Mouse (Mus musculus): ENCODE data around the gene Stpg1. TPM values are rescaled to one million over a fixed set of nuclear protein-coding genes. Genes with fewer than 3 reads are reported as not detected.

Gene Stpg1
- 1 to 10 TPM in 2 of 4 experiments, under 1 TPM in 2; 0.84 to 1.8 (median 1.1) TPM for total RNA-seq (2022)

DNA sequence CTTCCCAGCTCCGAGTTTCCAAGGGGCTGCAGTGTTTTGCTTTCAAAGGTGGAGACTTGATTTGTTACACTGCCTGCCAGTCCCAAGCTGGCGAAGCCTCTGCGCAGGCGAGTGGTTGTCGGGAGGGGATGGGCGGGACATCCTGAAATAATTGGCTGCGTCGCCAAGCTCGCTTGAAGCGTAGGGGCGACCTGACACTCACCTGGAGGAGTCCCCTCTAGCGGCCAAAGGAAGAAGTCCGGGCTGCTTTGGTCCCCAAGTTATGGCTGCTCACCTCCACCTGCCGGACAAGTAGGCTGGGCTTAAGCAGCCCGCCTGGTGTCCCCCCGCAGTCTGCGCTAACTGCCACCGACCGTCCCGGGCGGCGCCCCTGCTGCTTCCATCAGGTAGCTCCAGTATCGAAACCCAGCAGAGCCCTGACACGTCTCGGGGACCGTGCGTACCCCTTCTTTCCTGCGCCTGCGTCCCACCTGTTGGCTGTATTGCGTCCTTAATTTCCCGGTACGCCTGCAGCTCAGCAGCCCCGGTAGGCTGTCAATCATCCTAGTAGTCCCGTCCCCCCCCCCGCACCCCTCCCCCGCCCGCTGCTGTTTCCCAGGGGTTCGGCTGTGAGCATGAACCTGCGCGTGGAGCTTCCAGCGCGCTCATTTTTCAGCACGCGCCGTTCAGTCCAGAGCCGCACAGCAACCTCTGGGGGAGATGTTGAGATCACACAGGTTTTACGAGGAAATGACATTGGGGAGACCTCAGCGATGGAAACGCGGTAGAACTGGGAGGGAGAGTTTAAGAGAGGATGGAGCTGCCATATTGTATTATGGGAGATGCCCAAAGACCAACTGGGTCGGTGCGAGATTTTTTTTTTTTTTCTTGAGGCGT lies at the start of gene Stpg1, which contains the start of gene Nipal3:
Gene Stpg1, plus strand, starts transcription at position 270 of the 876 bp plus-strand sequence.
Gene Nipal3, minus strand, starts transcription at position 518 of the 876 bp plus-strand sequence.
- DNase-seq: peak; percentile 88

DNA sequence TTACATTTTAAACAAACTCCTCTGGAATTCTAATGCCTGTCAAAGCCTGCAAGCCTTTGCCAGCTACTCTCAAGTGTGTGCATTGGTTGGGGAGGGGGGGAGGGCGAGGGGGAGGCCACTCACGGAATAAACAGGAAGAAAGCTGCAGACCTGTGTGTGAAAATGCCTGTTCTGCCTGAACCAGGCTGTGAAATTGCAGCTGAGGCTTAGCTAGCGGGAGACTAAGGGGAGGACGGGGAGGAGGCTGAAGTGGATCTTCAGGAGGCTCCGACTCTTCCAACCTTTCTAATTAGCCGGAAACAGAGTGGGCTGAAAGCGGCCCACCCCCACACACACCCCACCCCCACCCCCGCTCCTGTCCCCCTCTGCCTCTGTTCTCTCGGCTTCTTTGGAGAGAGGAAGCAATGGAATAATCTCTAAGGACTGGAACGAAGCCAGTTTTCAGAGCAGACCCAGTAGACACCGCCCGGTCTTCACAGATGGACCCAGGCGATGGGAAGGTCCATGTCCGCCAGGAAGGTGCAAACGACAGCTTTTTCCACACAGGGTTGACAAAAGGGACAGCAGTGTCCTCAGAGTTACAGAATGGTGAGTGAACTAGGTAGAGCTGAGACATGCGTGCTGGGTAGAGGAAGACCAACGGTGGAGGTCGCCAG lies 43.1 kb upstream of the Stpg1 start:
- DNase-seq: no peak

DNA sequence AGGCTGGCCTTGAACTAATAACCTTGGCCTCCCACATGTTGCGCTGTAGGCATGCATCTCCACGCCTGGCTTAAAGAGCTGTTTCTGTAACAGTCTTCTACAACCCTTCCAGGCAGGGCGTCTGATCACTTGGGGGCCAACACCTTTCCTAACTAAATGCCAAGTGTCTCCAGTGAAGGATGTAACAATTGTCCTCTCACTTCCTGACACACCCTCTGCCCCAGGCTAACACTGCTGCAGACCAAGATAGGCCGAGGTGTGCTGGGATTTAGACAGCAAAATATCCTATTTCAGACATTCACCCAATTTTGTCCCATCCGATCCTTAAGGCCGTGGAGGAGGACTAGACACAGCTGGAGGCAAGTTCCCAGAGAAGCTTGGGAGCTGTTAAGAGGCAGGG lies 41.4 kb upstream of the Stpg1 start:
- DNase-seq: no peak

DNA sequence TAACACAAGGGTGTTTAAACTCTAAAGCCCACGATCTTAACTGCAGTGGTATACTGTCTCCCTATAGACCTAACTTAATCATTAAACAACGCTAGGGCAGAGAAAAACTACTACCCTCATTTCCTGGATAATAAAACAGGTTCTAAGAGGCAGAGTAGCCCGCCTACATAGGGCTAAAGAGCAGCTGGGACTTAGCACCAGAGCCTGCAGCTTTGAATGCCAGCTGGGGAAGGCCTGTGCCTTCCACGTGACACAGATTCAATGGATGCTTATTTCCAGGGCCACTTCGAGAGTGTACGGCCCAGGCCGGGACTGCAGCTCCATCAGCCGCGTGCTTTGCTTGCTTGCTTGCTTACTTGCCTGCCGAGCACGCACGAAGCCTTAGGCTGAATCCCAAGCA lies 41.0 kb upstream of the Stpg1 start:
- no peak for DNase-seq

DNA sequence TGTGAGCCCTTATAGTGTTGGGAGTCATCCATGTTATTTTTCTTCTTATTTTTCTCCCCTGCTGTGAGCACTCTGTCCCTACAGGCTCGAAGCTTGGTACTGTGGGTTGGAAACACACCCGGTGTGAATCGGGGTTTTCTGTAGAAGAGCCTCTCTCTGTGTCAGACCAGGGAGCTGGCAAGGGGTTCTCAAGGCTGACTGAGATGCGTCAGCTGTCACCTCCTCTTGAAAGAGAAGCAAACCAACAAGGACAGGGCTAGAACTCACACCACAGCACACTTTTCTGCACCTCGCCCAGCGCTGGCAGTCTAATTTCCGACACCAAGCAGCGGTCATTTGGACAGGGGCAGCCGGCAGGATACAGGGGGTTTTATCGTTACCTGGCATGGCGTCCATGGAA lies 31.2 kb upstream of the Stpg1 start:
- peak; percentile 17 for DNase-seq

DNA sequence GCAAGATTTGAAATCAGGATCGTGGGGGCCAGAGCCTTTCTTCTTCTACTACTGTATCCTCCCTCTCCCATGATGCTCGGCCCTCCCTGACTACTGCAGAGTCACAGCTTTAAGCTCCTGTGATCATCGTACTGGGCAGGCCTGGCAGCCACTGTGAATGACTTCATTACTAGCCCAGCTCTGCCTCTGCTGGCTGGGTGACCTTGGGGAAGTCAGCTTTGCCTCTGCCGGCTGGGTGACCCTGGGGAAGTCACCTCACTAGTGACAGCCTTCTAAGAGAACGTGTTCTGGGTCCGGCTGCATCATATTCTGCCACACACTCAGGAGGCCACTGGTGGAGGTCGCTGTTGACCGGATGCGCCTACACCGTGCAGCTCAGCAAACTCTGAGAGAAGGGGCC lies 16.7 kb upstream of the Stpg1 start:
- no peak for DNase-seq

DNA sequence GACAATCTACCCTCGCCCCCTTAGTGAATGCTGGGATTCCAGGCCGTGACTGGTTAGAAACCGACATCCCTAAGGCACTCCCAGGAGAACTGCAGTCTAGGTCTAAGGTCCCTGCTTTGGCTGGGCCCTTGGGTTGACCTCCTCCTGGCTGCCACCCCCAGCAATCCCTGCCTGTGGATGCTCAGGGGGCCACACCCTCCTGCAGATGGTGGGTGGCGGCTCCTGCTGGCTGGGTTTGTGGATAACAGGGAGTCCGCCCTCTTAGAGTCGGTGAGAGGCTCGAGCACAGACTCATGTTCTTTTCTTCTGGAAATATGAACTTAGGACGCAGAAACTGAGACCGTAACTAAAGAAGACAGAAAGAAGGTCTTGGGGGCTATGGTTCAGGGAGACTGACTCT lies 14.2 kb upstream of the Stpg1 start:
- no peak for DNase-seq

DNA sequence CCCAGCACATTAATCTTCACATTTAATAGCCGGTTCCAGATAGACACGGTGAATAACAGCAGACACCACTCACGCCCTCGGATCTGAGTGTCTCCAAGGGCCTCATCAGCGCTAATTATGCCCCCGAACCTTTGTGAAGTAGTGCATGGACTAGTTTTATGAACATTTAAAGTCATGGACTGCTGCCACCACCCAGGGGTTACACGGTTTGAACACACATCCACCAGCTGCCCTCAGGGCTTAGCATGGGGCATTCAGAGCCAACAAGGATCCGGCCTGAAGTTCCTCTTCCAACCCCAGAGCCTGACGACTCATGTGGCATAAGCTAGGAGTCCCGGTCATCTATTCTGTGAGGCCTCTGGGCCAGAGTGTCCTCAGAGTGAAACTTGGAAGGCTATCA lies 9.5 kb upstream of the Stpg1 start:
- no peak for DNase-seq

DNA sequence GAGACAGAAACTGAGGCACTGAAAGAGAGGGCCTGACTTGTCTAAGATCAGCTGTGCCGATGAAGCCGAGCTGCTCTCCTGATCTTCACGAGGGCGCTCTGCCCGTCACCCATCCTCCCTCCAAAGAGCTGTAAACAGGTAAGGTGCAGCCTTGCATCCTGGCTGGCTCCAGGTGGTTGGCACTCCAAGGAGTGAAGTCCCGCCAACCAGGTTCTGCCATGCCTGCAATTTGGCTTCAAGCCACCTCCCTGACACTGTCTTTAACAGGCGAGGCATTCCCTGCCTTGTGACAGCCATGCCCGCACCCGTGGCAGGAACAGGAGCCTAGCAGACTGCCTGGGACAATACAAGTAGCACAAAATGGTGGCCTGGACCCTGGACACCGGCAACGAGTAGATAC lies 8.2 kb upstream of the Stpg1 start:
- DNase-seq: no peak

DNA sequence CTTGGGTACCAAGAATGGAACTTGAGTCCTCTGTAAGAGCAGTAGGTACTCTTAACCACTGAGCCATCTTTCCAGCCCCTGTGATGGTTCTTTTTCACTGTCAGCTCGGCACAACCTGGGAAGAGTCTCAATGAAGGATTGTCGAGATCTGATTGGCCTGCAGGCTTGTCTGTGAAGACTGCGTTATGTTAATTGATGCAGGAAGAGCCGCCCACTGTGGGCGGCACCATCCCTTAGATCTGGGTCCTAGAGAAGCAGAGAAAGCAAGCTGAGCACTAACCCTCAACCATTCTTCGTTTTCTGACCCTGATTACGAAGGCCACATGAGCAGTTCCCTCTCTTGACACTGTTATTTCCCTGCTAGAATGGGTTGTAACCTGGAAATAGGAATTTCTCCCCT lies 5.3 kb upstream of the Stpg1 start:
- no peak for DNase-seq

DNA sequence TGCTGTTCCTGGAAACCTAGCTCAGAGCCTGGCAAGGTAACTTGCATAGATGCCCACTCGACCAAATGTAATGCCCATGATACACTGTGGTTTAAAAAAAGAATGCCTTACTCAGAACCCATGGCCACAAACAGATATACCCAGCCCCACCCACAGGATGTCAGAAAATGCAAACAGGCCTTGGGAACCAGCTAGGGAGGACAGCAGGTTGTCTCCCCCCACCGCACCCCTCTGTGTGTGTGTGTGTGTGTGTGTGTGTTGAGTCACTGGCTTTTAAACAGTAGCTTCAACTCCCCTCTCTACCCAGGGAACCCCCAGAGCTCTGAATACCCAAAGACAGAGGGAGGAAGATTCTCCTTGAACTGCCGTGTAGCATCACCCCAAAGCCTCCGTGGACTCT lies 1.3 kb upstream of the Stpg1 start:
- DNase-seq: no peak

DNA sequence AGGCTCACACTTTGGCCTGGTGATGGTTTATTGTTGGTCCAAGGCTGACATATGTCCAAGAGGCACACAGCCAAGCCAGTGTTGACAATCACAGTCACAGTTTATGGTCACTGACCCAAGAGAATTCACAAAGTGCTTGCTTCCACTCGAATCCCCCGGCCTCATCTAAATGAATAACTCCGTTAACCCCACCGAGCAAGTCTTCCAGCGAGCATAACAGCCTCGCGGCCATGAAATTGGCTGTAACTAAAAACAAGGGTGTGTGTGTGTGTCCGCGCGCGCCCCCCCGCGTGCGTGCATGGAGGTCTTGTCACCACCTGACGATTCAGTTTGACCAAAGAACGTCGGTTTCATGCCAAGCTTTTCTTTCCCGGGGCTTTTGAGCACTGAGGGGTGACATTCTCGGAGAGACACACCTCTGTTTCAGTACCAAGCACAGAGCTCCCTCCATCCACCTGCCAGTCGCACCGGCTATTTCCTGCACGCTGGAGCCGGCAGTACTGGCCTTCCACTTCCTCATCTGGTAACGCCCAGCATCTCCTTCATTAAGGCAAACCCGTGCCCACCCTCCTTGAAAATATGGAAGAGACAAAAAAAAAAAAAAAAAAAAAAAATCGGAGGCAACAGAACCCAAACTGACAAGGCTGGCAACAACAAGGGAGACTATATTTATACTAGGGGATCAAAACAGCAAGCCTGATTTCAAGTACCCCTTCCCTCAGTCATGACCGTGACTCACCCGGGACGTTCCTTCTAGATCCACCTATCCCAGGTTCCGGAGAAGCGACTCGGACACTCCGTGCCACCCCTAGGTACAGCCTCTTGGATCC lies 684 bp upstream of the Stpg1 start:
- DNase-seq: peak; percentile 13

DNA sequence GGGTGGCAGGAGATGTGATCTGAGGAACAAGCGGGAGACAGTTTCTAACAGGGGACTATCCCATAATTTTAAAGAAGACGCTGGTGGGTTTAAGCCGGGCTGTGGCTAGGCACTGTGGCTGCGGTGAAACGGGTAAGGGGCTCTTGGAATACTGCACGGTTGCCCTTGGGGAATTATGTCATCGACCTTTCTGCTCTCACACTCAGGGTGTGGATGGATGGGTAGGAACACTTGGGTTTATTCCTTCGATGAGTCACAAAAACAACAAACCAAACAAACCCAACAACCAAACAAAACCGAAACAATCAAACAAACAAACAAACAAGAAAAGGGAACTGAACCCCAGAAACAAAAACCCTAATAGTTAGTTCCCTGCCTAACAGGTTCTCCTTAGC lies 804 bp downstream of the Stpg1 start:
- DNase-seq: no peak

DNA sequence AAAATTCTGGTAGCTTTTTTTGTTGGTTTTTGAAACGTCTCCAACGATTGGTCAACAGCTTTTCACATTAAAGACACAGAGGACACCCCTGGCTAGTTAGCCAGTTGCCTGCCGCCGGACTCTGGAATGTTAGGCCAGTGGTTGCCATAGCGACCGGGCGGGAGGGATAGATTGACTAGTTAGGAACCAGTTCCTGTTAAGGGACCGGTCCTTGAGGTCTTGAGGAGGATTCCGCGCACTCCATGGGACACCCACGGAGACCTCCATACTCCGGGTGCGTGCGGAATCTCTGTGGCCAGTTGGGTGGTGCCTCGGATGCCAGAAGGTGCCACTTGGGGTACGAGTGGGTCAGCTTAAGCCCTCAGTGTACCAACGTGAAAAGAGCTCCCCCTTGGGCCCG lies 1.2 kb downstream of the Stpg1 start:
- DNase-seq: peak; percentile 30

DNA sequence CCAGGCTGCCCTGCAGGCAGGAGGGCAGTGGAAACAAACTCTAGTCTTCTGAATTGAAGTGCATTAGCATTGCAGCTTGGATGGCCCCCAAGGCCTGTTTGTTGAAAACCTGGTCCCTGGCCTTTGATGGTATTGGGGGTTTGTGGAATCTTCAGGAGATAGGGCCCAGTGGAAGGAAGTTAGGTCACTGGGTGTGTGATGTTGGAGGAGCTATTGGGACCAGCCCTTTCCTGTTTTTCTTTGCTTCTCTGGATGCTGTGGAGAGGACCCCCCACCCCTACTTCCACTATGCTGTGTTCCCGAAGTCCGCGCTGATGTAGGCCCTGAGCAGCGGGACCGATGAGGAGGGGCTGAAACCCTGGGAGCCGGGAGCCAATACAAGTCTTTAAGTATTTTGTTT lies 3.5 kb downstream of the Stpg1 start:
- no peak for DNase-seq

DNA sequence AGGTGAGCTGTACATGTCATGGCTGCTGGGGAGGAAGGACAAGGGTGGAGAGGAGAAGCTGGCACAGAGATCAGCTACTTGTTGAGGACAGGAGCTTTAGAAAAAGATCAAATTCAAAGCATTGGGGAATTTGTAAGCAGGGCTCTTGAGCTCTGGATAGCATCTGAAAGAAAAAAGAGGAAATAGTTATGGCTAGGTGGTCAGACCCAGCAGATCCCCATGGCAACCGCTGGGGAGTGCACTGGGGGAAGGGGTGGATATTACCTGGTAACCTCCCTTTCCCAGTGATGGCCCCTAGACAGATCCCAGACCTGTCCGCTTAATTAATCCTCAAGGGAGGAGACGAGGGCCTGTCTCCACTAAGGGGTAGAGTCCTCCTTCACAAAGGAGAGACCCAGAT lies 5.2 kb downstream of the Stpg1 start:
- DNase-seq: no peak

DNA sequence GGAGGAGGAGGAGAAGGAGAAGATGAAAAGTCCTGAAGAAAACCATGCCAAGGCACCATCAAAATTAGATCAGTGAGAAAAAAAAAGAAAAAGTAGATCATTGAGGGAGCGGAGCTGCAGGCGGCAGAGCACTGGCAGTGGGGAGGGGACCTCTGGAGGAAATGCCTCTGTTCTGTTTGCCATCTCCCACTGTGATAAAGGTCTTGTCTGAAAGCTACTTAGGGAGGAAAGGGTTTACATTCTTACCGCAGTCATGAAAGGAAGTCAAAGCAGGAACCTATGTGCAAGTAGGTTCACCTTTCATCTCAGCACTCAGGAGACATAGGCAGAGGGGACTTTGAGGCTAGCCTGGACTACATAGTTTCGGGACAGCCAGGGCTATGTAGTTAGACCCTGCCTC lies 7.0 kb downstream of the Stpg1 start:
- no peak for DNase-seq

DNA sequence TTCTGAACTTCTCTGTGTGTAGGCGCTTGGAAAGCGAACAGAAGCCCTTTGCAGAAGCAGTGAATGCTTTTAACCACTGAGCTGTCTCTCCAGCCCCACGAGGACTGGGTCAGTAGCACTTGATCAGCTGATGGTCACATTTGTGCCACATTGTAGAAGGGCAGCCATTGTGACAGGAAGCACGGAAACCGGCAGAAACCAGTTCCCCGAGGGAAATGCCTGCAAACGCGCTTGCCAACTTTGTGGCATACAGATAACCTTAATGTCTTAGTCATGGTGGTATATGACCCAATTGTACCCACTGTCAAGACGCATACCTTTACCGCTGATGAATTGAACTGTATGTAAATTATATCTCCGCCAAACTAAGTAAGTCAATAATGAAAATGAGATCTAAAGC lies 11.2 kb downstream of the Stpg1 start:
- DNase-seq: no peak

DNA sequence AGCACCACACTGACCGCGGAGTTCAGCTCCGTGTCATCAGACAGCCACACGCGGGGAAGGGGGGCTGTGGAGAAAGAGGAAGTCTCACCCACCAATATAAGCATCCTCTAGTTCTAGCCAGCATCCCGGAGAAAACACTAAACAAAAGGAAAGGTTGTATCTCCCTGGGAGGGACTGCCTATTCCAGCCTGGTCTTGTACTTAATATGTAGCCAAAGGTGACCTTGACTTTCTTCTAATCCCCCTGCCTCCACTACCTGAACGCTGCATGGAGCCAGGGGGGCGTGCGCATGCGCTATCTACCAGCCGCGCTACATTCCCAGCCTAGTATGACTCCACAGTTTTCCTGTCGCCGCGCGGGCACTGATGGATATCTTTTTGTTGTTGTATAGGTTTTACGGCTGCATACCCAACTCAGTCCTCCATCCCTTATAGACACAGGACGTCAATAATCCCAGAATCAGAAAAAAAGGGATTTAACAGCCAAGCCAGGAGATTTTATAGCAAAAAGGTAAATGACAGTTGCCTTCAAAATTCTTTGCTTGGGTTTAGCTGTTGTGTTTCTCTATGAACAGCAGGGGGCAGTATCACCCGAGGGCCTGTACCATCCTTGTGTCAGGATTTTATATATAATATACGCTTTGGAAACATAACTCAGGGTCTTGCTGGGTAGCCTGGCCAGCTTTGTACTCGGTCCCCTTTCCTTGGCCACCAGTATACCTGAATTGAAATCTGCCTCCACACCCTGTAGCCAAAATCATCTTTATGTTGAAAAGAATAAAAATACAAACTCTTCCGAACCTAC lies 13.2 kb downstream of the Stpg1 start:
- no peak for DNase-seq

DNA sequence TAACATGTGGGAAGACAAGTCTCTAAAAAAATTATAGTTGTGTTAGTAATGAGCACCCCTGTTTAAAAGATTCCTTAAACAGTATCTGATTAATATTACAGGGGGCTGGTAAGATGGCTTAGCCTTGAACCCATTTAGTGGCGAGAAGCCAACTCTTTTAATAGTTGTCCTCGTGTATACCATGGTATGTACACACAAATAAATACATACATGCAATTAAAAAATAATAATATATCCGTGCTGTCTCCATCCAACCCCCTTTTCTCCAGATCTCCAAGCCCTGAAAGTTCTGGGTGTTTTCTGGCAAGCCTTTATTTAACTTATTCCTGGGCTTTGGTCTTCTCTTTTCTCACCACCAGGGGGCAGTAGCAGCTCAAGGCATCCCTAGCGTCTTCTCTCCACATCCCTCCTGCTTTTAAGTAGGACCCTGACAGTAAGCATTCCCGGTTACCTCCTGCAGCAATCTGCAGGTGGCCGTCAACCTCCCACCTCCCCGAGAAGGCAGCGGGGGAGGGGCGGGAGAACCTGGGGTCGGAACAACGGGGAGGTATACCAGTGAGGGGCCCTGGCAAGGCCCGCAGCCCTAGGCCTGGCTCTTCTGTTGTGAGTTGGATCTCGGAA lies 13.9 kb downstream of the Stpg1 start:
- DNase-seq: peak; percentile 38

DNA sequence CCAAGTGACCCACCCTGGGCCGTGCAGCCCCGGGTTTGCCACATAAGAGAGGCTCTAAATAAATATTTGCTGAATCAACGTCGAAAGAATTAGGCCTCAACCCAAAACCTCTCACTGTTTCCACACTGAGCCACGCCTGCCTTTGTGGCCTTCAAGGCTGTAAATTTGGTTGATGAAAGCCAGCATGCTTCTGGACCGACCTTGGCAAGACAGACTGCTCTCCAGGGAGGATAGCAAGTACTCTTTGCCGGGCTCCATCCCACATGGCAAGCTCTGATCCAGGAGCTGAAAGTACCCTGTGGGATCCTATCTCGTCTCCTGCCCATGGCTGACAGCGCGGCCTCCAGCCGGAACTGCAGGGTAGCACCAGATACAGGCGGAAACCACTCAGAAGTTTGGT lies 14.9 kb downstream of the Stpg1 start:
- peak; percentile 54 for DNase-seq

DNA sequence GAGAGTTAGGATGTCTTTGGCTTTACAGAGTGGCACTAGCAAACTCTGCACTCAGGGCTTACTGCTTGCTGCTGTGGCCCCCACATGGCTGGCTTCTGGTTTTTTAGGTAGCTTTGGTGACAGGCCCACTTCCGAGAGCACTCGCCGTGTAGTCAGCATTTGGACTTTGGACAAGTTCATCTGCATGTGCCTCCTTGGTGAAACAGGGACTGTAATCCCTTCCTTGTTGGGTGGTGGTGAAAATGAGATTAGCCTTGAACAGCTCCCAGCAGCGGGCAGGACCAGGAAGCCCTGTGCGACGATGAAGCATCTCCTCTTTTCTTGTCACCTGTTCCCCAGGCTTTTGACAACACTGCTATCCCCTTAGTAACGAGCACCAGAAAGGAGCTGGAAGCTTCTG lies 19.3 kb downstream of the Stpg1 start:
- DNase-seq: no peak

Data from adrenal gland, adult 8-10 months (tissue).